In the genomic region with DNA sequence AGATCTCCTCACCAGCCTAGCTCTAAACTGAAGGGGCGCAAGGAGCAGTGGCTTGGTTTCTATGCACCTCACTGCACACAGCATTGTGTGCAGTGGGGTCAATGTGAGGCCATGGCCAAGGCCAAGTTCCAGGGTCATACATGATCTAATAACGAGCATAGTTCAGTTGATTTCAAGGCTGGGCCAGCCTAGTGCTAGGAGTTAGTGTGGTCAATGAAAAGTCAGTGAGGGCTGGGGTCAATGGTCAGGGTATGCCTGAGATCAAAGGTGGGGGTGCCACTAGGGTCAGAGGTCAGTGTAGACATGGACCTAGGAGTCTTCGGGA, we compare ENCODE assay signal across 25 mouse cellular contexts.
DNase-seq lines count a peak whose midpoint lies in the region; ATAC-seq and TF ChIP-seq lines count a peak whose summit lies in the region.
"Had no signal": no experiment of that assay in that cellular context is flagged by ENCODE, and none has a peak within 500 bp of the region (broad histone marks: within the 10 kb centered on the region; RNA-seq: fewer than 3 reads in every experiment).

No protein-coding gene starts in this region.

- H3K36me3 ChIP-seq in hindbrain, embryonic 12.5 days, result no peaks in the 10 kb centered on the region
- no peaks in the 10 kb centered on the region for H3K36me3 ChIP-seq in hindbrain, postnatal 0 days (ENCODE audit: insufficient read depth, low read length)
- no peaks in the 10 kb centered on the region for H3K36me3 ChIP-seq in neural tube, embryonic 13.5 days
- H3K36me3 ChIP-seq: embryonic facial prominence, embryonic 15.5 days; G1E; kidney, embryonic 15.5 days; limb, embryonic 12.5 days; lung, embryonic 15.5 days; midbrain, embryonic 13.5 days had no signal

- 62% methylated on average over 3 of the region's 3 CpGs for WGBS in hindbrain, embryonic 12.5 days
- WGBS in hindbrain, postnatal 0 days, result 61% methylated on average over 3 of the region's 3 CpGs
- WGBS in neural tube, embryonic 13.5 days, result 62% methylated on average over 3 of the region's 3 CpGs

- DNase-seq in adrenal gland, adult 2 months, result peak; percentile 55
- DNase-seq in adrenal gland, postnatal 4 days (ENCODE audit: low spot score in 2 of 2), result no peak
- DNase-seq in hindbrain, postnatal 0 days (ENCODE audit: low spot score), result no peak
- no peak for DNase-seq in neural tube, embryonic 10.5 days (ENCODE audit: extremely low spot score, low spot score)
- no peak for DNase-seq in gastrocnemius, postnatal 10 days
- DNase-seq in kidney, postnatal 10 days, result no peak
- DNase-seq: cerebellum, adult 11-12 months; cerebellum, adult 9-11 months; gastrocnemius, postnatal 25 days; heart, adult 11 months; heart, postnatal 10 days; kidney, adult 18-20 months; kidney, postnatal 36 days had no signal

- H3K4me2 ChIP-seq in hindbrain, embryonic 12.5 days (replicated peaks), result no peak overlapping the region
- no peak overlapping the region for H3K4me2 ChIP-seq in hindbrain, postnatal 0 days (ENCODE audit: low read depth, low read length)
- H3K4me2 ChIP-seq in neural tube, embryonic 13.5 days, result no peak overlapping the region
- H3K4me2 ChIP-seq: embryonic facial prominence, embryonic 15.5 days; forebrain, embryonic 13.5 days; heart, embryonic 11.5 days; kidney, embryonic 15.5 days; limb, embryonic 12.5 days; lung, embryonic 15.5 days; midbrain, embryonic 13.5 days had no signal

- peaks cover 4% of the 10 kb centered on the region; the same call in 1 of the 2 replicates for H3K27me3 ChIP-seq in hindbrain, embryonic 12.5 days
- H3K27me3 ChIP-seq in hindbrain, postnatal 0 days (ENCODE audit: insufficient read depth, low read length), result no peaks in the 10 kb centered on the region
- no peaks in the 10 kb centered on the region for H3K27me3 ChIP-seq in neural tube, embryonic 13.5 days
- H3K27me3 ChIP-seq: embryonic facial prominence, embryonic 15.5 days; forebrain, embryonic 13.5 days; kidney, embryonic 15.5 days; lung, embryonic 15.5 days; midbrain, embryonic 13.5 days had no signal

- H3K27ac ChIP-seq in hindbrain, embryonic 12.5 days, result no peak overlapping the region
- H3K27ac ChIP-seq in hindbrain, postnatal 0 days, result no peak overlapping the region
- H3K27ac ChIP-seq in neural tube, embryonic 13.5 days (replicated peaks), result no peak overlapping the region
- H3K27ac ChIP-seq: embryonic facial prominence, embryonic 15.5 days; forebrain, embryonic 13.5 days; kidney, embryonic 15.5 days; layer of hippocampus, adult 2 months; left cerebral cortex, adult 2 months; limb, embryonic 12.5 days; lung, embryonic 15.5 days had no signal

- TF ChIP-seq CTCF in hindbrain, postnatal 0 days (IDR thresholded peaks at IDR 0.05; ENCODE audit: low read depth), result no peak

- no peaks in the 10 kb centered on the region for H3K9me3 ChIP-seq in hindbrain, embryonic 12.5 days (replicated peaks)
- no peaks in the 10 kb centered on the region for H3K9me3 ChIP-seq in hindbrain, postnatal 0 days (ENCODE audit: low read length)
- no peaks in the 10 kb centered on the region for H3K9me3 ChIP-seq in neural tube, embryonic 13.5 days
- H3K9me3 ChIP-seq: embryonic facial prominence, embryonic 15.5 days; forebrain, embryonic 13.5 days; G1E; kidney, embryonic 15.5 days; limb, embryonic 12.5 days; lung, embryonic 15.5 days; midbrain, embryonic 13.5 days had no signal

- H3K4me3 ChIP-seq in hindbrain, embryonic 12.5 days, result no peak overlapping the region
- no peak overlapping the region for H3K4me3 ChIP-seq in hindbrain, postnatal 0 days (ENCODE audit: low read length)
- H3K4me3 ChIP-seq in neural tube, embryonic 13.5 days, result no peak overlapping the region
- H3K4me3 ChIP-seq: embryonic facial prominence, embryonic 15.5 days; forebrain, embryonic 13.5 days; kidney, embryonic 15.5 days; layer of hippocampus, adult 2 months; left cerebral cortex, adult 2 months; limb, embryonic 12.5 days; lung, embryonic 15.5 days; midbrain, embryonic 13.5 days had no signal

- ATAC-seq in hindbrain, embryonic 12.5 days (ENCODE audit: low FRiP score), result peak; percentile 21; the same call in 1 of the 2 replicates
- ATAC-seq in hindbrain, postnatal 0 days, result no peak
- ATAC-seq in neural tube, embryonic 13.5 days (ENCODE audit: low read depth), result 0 out of 2 replicates have a peak, but pooled peaks have one; percentile 32
- ATAC-seq: forebrain, embryonic 13.5 days; midbrain, embryonic 13.5 days had no signal

- peaks cover 8% of the 10 kb centered on the region for H3K4me1 ChIP-seq in hindbrain, embryonic 12.5 days
- H3K4me1 ChIP-seq in hindbrain, postnatal 0 days (ENCODE audit: insufficient read depth, low read length), result no peaks in the 10 kb centered on the region
- H3K4me1 ChIP-seq in neural tube, embryonic 13.5 days (replicated peaks), result peaks cover 18% of the 10 kb centered on the region
- H3K4me1 ChIP-seq: embryonic facial prominence, embryonic 15.5 days; forebrain, embryonic 13.5 days; limb, embryonic 12.5 days; lung, embryonic 15.5 days had no signal

- H3K9ac ChIP-seq in hindbrain, embryonic 12.5 days, result no peak overlapping the region
- H3K9ac ChIP-seq in hindbrain, postnatal 0 days (replicated peaks; ENCODE audit: low read length), result no peak overlapping the region
- H3K9ac ChIP-seq in neural tube, embryonic 13.5 days, result no peak overlapping the region
- H3K9ac ChIP-seq: embryonic facial prominence, embryonic 15.5 days; forebrain, embryonic 13.5 days; kidney, embryonic 15.5 days; limb, embryonic 12.5 days; lung, embryonic 15.5 days; midbrain, embryonic 13.5 days had no signal
